Mouse (Mus musculus) MEL (cell line): ENCODE measurements around the gene Prr22. TPM values are rescaled to one million over a fixed set of nuclear protein-coding genes. Genes with fewer than 3 reads are reported as not detected.

ENCODE experiments used
- DNase-seq: peaks from one replicate; pipeline ENCODE4 v3.0.0; 2011; ENCODE audit warnings: low read depth, low spot score
- H3K27ac ChIP-seq: 2 replicates; pipeline ENCODE4 v1.5.1; 2012; ENCODE audit warnings: low read depth, mild to moderate bottlenecking, control low read depth, low read length, moderate library complexity; ENCODE audit not compliant: control insufficient read depth
- H3K27me3 ChIP-seq, 2 experiments: fragments of 150-350 bp in 1 of 2; sonication (generic) in 1 of 2; 2 replicates each; pipeline ENCODE4 v1.6.1; 2012; ENCODE audit warnings: low read length in 2 of 2, mild to moderate bottlenecking in 2 of 2, improper control_type of control experiment in 1 of 2, moderate library complexity in 1 of 2; ENCODE audit not compliant: insufficient read depth in 2 of 2, control insufficient read depth in 1 of 2
- H3K36me3 ChIP-seq, 2 experiments: 2 replicates each; pipeline ENCODE4 v1.6.1; 2012 to 2014; ENCODE audit warnings: low read length in 2 of 2, improper control_type of control experiment in 1 of 2, inconsistent platforms in 1 of 2, mild to moderate bottlenecking in 1 of 2; ENCODE audit not compliant: insufficient read depth in 2 of 2, control insufficient read depth in 1 of 2
- H3K4me1 ChIP-seq, 2 experiments: fragments of 150-350 bp in 1 of 2; sonication (generic) in 1 of 2; 2 replicates each; pipeline ENCODE4 v1.6.1; 2012; ENCODE audit warnings: low read length in 2 of 2, improper control_type of control experiment in 1 of 2, mild to moderate bottlenecking in 1 of 2; ENCODE audit not compliant: insufficient read depth in 2 of 2, control insufficient read depth in 1 of 2
- H3K4me3 ChIP-seq, 2 experiments: fragments of 150-350 bp in 1 of 2; sonication (generic) in 1 of 2; 2 replicates each; pipeline ENCODE4 v1.5.1; 2012; ENCODE audit warnings: low read depth in 2 of 2, low read length in 2 of 2, mild to moderate bottlenecking in 2 of 2, moderate library complexity in 2 of 2, control low read depth in 1 of 2, improper control_type of control experiment in 1 of 2; ENCODE audit not compliant: control insufficient read depth in 1 of 2, insufficient read depth in 1 of 2
- H3K79me2 ChIP-seq: 2 replicates; pipeline ENCODE4 v1.6.1; 2012; ENCODE audit warnings: mild to moderate bottlenecking, low read length, moderate library complexity; ENCODE audit not compliant: control insufficient read depth, poor library complexity, insufficient read depth
- H3K9ac ChIP-seq: 2 replicates; pipeline ENCODE4 v1.6.1; 2012; ENCODE audit warnings: low read depth, mild to moderate bottlenecking, control low read depth, low read length, moderate library complexity; ENCODE audit not compliant: control insufficient read depth, poor library complexity, severe bottlenecking
- H3K9me3 ChIP-seq: fragments of 150-350 bp; sonication (generic); replicated peaks from 2 replicates; pipeline ENCODE4 v1.6.1; 2012; ENCODE audit warnings: mild to moderate bottlenecking, low read length, improper control_type of control experiment, moderate library complexity; ENCODE audit not compliant: insufficient read depth
- BHLHE40 ChIP-seq: IDR thresholded peaks from 2 replicates; pipeline ENCODE4 v1.6.1; 2012; ENCODE audit warnings: low read depth, mild to moderate bottlenecking, inconsistent platforms, low read length, improper control_type of control experiment, borderline replicate concordance
- ELF1 ChIP-seq: IDR thresholded peaks from 2 replicates; pipeline ENCODE4 v1.6.1; 2014; ENCODE audit warnings: low read depth, mild to moderate bottlenecking, inconsistent platforms, low read length, improper control_type of control experiment, moderate library complexity
- EP300 ChIP-seq, 2 experiments: IDR thresholded peaks; 2 replicates each; pipeline ENCODE4 v1.6.1; 2011; ENCODE audit warnings: improper control_type of control experiment in 2 of 2, low read length in 2 of 2, low read depth in 1 of 2, mild to moderate bottlenecking in 1 of 2
- GABPA ChIP-seq: IDR thresholded peaks from 2 replicates; pipeline ENCODE4 v1.6.1; 2012; ENCODE audit warnings: low read depth, mild to moderate bottlenecking, inconsistent platforms, low read length, improper control_type of control experiment, moderate library complexity
- HCFC1 ChIP-seq: IDR thresholded peaks from 2 replicates; pipeline ENCODE4 v1.6.1; 2012; ENCODE audit warnings: low read depth, mild to moderate bottlenecking, inconsistent platforms, low read length, improper control_type of control experiment, moderate library complexity
- JUND ChIP-seq: IDR thresholded peaks from 2 replicates; pipeline ENCODE4 v1.6.1; 2011; ENCODE audit warnings: low read depth, mild to moderate bottlenecking, improper control_type of control experiment, low read length
- KAT2A ChIP-seq: conservative IDR thresholded peaks from 2 replicates; pipeline ENCODE4 v1.6.1; 2012; ENCODE audit warnings: low read depth, low read length, improper control_type of control experiment, inconsistent platforms
- MAFK ChIP-seq: IDR thresholded peaks from 2 replicates; pipeline ENCODE4 v1.6.1; 2011; ENCODE audit warnings: low read depth, mild to moderate bottlenecking, low read length, improper control_type of control experiment, borderline replicate concordance
- MAZ ChIP-seq: IDR thresholded peaks from 2 replicates; pipeline ENCODE4 v1.6.1; 2012; ENCODE audit warnings: low read depth, mild to moderate bottlenecking, inconsistent platforms, low read length, improper control_type of control experiment
- MEF2A ChIP-seq: IDR thresholded peaks from 2 replicates; pipeline ENCODE4 v1.6.1; 2014; ENCODE audit warnings: low read depth, mild to moderate bottlenecking, inconsistent platforms, low read length, improper control_type of control experiment; ENCODE audit not compliant: poor library complexity, insufficient replicate concordance, severe bottlenecking; ENCODE audit errors: extremely low read depth
- MYB ChIP-seq: IDR thresholded peaks from 2 replicates; pipeline ENCODE4 v1.6.1; 2011; ENCODE audit warnings: mild to moderate bottlenecking, low read depth, low read length, improper control_type of control experiment
- RAD21 ChIP-seq: IDR thresholded peaks from 2 replicates; pipeline ENCODE4 v1.6.1; 2011; ENCODE audit warnings: mild to moderate bottlenecking, low read depth, low read length, improper control_type of control experiment
- TAL1 ChIP-seq: IDR thresholded peaks from 2 replicates; pipeline ENCODE4 v1.6.1; 2012; ENCODE audit warnings: mild to moderate bottlenecking, inconsistent platforms, low read length, moderate library complexity, mixed read lengths
- TBP ChIP-seq: IDR thresholded peaks from 2 replicates; pipeline ENCODE4 v1.8.0; 2011; ENCODE audit warnings: low read depth, low read length, improper control_type of control experiment
- TCF12 ChIP-seq: IDR thresholded peaks from 2 replicates; pipeline ENCODE4 v1.6.1; 2014; ENCODE audit warnings: low read depth, mild to moderate bottlenecking, inconsistent platforms, low read length, improper control_type of control experiment, moderate library complexity
- UBTF ChIP-seq: IDR thresholded peaks from 2 replicates; pipeline ENCODE4 v1.6.1; 2012; ENCODE audit warnings: low read depth, mild to moderate bottlenecking, inconsistent platforms, low read length, improper control_type of control experiment, moderate library complexity, borderline replicate concordance; ENCODE audit not compliant: insufficient read depth
- USF2 ChIP-seq, 2 experiments: IDR thresholded peaks; 2 replicates each; pipeline ENCODE4 v1.6.1; 2011 to 2012; ENCODE audit warnings: improper control_type of control experiment in 2 of 2, low read length in 2 of 2, borderline replicate concordance in 1 of 2, inconsistent platforms in 1 of 2, low read depth in 1 of 2, mild to moderate bottlenecking in 1 of 2; ENCODE audit not compliant: insufficient read depth in 1 of 2
- ZKSCAN1 ChIP-seq: IDR thresholded peaks from 2 replicates; pipeline ENCODE4 v1.6.1; 2012; ENCODE audit warnings: low read depth, mild to moderate bottlenecking, inconsistent platforms, low read length, improper control_type of control experiment, moderate library complexity
- ZMIZ1 ChIP-seq: IDR thresholded peaks from 2 replicates; pipeline ENCODE4 v1.6.1; 2012; ENCODE audit warnings: low read depth, mild to moderate bottlenecking, inconsistent platforms, low read length, improper control_type of control experiment, moderate library complexity
- ZNF384 ChIP-seq: IDR thresholded peaks from 2 replicates; pipeline ENCODE4 v1.6.1; 2012; ENCODE audit warnings: low read depth, mild to moderate bottlenecking, inconsistent platforms, low read length, improper control_type of control experiment
- polyA plus RNA-seq, 2 experiments: library from polyadenylated mRNA; stranded (reverse) in 1 of 2; unstranded in 1 of 2; fragments of >175 nt in 1 of 2; fragments of >200 nt in 1 of 2; gene quantifications; 2 replicates each; pipeline versions ENCODE4 v1.2.1 to v1.2.4; 2012; ENCODE audit warnings: low replicate concordance in 2 of 2, low read depth in 1 of 2; ENCODE audit not compliant: insufficient read length in 2 of 2, insufficient read depth in 1 of 2, missing spikeins in 1 of 2
- total RNA-seq: library from RNA; depleted of rRNA; stranded (reverse); fragments of 300-350 nt; gene quantifications from 2 replicates; pipeline ENCODE4 v1.2.3, GENCODE M21; 2012

Prr22 gene
- total and polyA plus RNA-seq, 3 experiments, result 1.3 to 5.5 TPM; not detected in 1

DNA sequence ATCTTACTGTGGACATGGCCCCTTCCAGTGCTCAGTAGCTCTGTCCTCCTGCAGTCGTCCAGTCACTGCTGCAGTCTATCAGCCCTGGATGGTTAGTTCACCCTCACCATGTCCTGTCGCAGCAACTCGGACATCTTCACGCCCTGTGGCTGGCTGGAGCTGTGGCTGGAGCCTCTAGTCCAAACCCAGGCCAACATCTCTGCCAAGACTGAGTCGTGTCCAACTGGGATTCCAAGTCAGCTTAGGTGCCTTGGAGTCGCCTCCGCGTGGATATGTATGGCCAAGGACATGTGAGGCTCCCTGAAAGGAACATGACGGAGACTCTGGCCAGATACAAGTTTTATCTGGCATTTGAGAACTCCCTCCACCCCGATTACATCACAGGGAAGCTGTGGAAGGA lies 31.8 kb upstream of the Prr22 start:
- Histone ChIP-seq H3K27me3 (no peaks in the 10 kb centered on the region), H3K9me3 (no peaks in the 10 kb centered on the region), H3K36me3 (no peaks in the 10 kb centered on the region), H3K4me3 (no peak overlapping the region), H3K9ac (no peak overlapping the region), H3K4me1 (no peaks in the 10 kb centered on the region), H3K27ac (no peak overlapping the region), H3K79me2 (no peaks in the 10 kb centered on the region)
- TF ChIP-seq HCFC1, result no peak
- no peak for DNase-seq

DNA sequence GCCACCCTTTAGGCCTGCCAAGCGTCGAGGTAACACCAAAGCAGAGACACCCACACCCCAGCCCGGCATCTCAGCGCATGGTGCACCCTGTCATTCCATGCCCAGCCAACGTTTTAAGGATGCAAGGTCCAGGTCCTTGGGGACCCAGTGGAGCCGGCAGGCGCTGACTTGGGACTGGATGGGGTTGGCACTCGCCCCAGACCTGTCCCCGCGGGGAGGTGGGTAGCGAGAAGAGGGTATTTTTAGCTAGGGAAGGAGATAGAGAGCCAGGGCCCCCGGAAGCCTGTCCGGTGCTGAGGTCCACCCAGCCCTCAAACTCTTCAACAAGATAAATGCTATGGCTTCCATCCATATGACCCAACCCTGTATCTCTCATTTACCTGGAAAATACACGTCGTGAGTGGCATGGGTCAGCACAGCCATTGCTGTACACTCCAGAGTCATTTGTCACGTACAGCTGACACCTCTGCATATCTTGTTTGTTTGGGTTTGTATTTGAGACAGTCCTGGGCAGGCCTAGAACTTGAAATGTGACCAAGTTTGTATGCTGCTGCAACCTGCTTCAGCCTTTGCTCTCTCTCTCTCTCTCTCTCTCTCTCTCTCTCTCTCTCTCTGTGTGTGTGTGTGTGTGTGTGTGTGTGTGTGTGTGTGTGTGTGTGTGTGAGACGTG lies 29.8 kb upstream of the Prr22 start:
- no peaks in the 10 kb centered on the region for H3K9me3 ChIP-seq
- no peak overlapping the region for H3K27ac ChIP-seq
- H3K9ac ChIP-seq, result no peak overlapping the region
- no peak for TF ChIP-seq GABPA
- TF ChIP-seq HCFC1, result no peak
- no peak for TF ChIP-seq TBP
- no peak for TF ChIP-seq ELF1
- no peak for TF ChIP-seq ZMIZ1
- TF ChIP-seq BHLHE40, result no peak
- no peak for TF ChIP-seq ZNF384
- TF ChIP-seq MYB, result no peak
- no peak for TF ChIP-seq EP300 (IDR thresholded peaks at IDR 0.05; ENCODE audit: low read depth in 1 of 2, low read length in 2 of 2)
- no peak for TF ChIP-seq MAFK
- no peak for TF ChIP-seq UBTF
- TF ChIP-seq JUND, result no peak
- no peak for TF ChIP-seq TCF12
- no peak for TF ChIP-seq RAD21
- no peak for TF ChIP-seq KAT2A
- no peak for TF ChIP-seq USF2 (IDR thresholded peaks at IDR 0.05; ENCODE audit: borderline replicate concordance in 1 of 2, insufficient read depth in 1 of 2, low read depth in 1 of 2, low read length in 2 of 2)
- TF ChIP-seq TAL1, result no peak
- no peak for TF ChIP-seq ZKSCAN1
- TF ChIP-seq MAZ, result no peak
- TF ChIP-seq MEF2A, result no peak
- no peaks in the 10 kb centered on the region for H3K27me3 ChIP-seq
- no peak overlapping the region for H3K4me3 ChIP-seq
- H3K4me1 ChIP-seq, result no peaks in the 10 kb centered on the region
- no peaks in the 10 kb centered on the region for H3K79me2 ChIP-seq
- no peaks in the 10 kb centered on the region for H3K36me3 ChIP-seq
- DNase-seq, result no peak
